Mouse (Mus musculus) E14TG2a.4 (cell line): ENCODE data around the gene Cebpg.

Experiments
- H3K27me3 ChIP-seq: 2 replicates; pipeline ENCODE4 v1.6.1; 2014; ENCODE audit warnings: low read length, control low read depth; ENCODE audit not compliant: insufficient read depth
- H3K36me3 ChIP-seq: 2 replicates; pipeline ENCODE4 v1.6.1; 2014; ENCODE audit warnings: low read length, control low read depth; ENCODE audit not compliant: insufficient read depth
- H3K4me1 ChIP-seq: replicated peaks from 2 replicates; pipeline ENCODE4 v1.6.1; 2014; ENCODE audit warnings: low read depth, low read length, control low read depth
- H3K4me3 ChIP-seq: replicated peaks from 2 replicates; pipeline ENCODE4 v1.5.1; 2014; ENCODE audit warnings: mild to moderate bottlenecking, low read length
- H3K9me3 ChIP-seq: 2 replicates; pipeline ENCODE4 v1.6.1; 2014; ENCODE audit warnings: low read length, control low read depth
- CTCF ChIP-seq: conservative IDR thresholded peaks from 2 replicates; pipeline ENCODE4 v1.5.1; 2014; ENCODE audit warnings: low read length
- NANOG ChIP-seq: IDR thresholded peaks from 2 replicates; pipeline ENCODE4 v1.6.1; 2014; ENCODE audit warnings: borderline replicate concordance, low read length, mixed read lengths
- POU5F1 ChIP-seq: IDR thresholded peaks from 2 replicates; pipeline ENCODE4 v1.6.1; 2014; ENCODE audit warnings: low read length, borderline replicate concordance

The Cebpg gene

GRCm38 (mm10) chr7:35023251-35023650 is 33.1 kb downstream of the Cebpg start:
- Histone ChIP-seq H3K9me3 (no peaks in the 10 kb centered on the region), H3K36me3 (peaks cover 45% of the 10 kb centered on the region), H3K4me3 (no peak overlapping the region), H3K4me1 (peaks cover 12% of the 10 kb centered on the region), H3K27me3 (no peaks in the 10 kb centered on the region)
- TF ChIP-seq POU5F1 (no peak), CTCF (no peak), NANOG (no peak)

GRCm38 (mm10) chr7:35021365-35021764 is 35.0 kb downstream of the Cebpg start:
- no peaks in the 10 kb centered on the region for H3K9me3 ChIP-seq
- TF ChIP-seq CTCF (no peak), NANOG (no peak), POU5F1 (no peak)
- H3K4me1 ChIP-seq, result peaks cover 4% of the 10 kb centered on the region
- no peak overlapping the region for H3K4me3 ChIP-seq
- H3K27me3 ChIP-seq, result no peaks in the 10 kb centered on the region
- H3K36me3 ChIP-seq, result peaks cover 37% of the 10 kb centered on the region

- H3K27me3 ChIP-seq, result no peaks in the 10 kb centered on the region
- no peaks in the 10 kb centered on the region for H3K9me3 ChIP-seq
- no peak for TF ChIP-seq NANOG
- TF ChIP-seq POU5F1, result no peak
- no peak for TF ChIP-seq CTCF
- H3K4me1 ChIP-seq, result peaks cover 14% of the 10 kb centered on the region
- no peak overlapping the region for H3K4me3 ChIP-seq
- H3K36me3 ChIP-seq, result peaks cover 6% of the 10 kb centered on the region
Measured at GRCm38 (mm10) chr7:35015252-35015651, 41.1 kb downstream of the Cebpg start.

DNA sequence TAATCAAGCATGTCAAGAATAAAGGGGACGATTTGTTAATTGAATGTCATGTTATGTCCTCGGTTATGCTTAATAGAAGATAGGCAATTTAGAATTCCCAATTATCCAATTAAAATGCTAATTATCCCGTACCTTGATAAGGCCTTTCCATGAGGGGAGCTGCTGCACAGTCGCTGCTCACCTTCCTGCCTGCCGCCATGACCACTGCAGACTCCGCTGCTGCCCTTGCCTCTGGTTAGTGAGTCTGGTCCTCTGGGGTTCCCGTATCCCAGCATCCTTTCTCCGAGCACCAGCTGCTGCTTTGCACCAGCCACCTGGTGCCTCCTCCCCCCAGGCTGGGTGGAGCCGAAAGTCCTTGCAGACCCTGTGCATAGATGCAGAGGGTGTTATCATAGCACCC is 43.1 kb downstream of the Cebpg start:
- TF ChIP-seq CTCF (no peak), POU5F1 (no peak), NANOG (no peak)
- H3K4me3 ChIP-seq, result no peak overlapping the region
- no peaks in the 10 kb centered on the region for H3K27me3 ChIP-seq
- H3K4me1 ChIP-seq, result peaks cover 14% of the 10 kb centered on the region
- peaks cover 6% of the 10 kb centered on the region for H3K36me3 ChIP-seq
- no peaks in the 10 kb centered on the region for H3K9me3 ChIP-seq

- TF ChIP-seq NANOG, result no peak
- TF ChIP-seq CTCF, result no peak
- TF ChIP-seq POU5F1, result no peak
- no peaks in the 10 kb centered on the region for H3K9me3 ChIP-seq
- no peak overlapping the region for H3K4me3 ChIP-seq
- H3K36me3 ChIP-seq, result no peaks in the 10 kb centered on the region
- H3K4me1 ChIP-seq, result no peaks in the 10 kb centered on the region
- H3K27me3 ChIP-seq, result no peaks in the 10 kb centered on the region
Measured at GRCm38 (mm10) chr7:35006661-35007060, 49.7 kb downstream of the Cebpg start.

GRCm38 (mm10) chr7:35003171-35003737 is 53.1 kb downstream of the Cebpg start:
- no peak overlapping the region for H3K4me3 ChIP-seq
- H3K36me3 ChIP-seq, result peaks cover 5% of the 10 kb centered on the region; the same call in 1 of the 2 replicates
- no peaks in the 10 kb centered on the region for H3K9me3 ChIP-seq
- 0 out of 2 replicates have a peak, but pooled peaks cover 3% of the 10 kb centered on the region for H3K4me1 ChIP-seq
- H3K27me3 ChIP-seq, result no peaks in the 10 kb centered on the region
- TF ChIP-seq CTCF (no peak), POU5F1 (no peak), NANOG (no peak)

DNA sequence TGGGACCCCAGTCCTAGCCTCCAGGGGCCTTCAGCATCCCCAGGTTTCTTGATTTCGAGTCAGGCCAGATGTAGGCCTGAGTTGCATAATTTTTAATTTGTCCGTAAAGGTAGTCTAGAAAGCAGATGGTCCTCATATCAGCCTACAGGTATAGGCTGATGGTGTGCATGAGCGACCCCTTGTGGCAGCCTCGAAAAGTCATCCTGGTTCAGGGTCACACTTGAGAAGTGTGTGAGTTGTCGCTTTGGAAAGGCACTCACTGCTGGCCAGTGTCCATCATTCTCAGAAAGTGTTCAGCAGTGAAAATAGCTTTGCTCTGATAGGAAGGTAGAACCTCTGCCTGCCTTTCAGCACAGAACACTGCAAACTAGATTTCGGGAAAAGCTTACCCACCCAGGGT is 55.5 kb downstream of the Cebpg start:
- TF ChIP-seq POU5F1 (no peak), NANOG (no peak), CTCF (peak; percentile 85)
- peaks cover 15% of the 10 kb centered on the region for H3K36me3 ChIP-seq

More for the DNA sequence above, 55.5 kb downstream of the Cebpg start:
- Histone ChIP-seq H3K27me3 (no peaks in the 10 kb centered on the region), H3K9me3 (no peaks in the 10 kb centered on the region), H3K4me3 (no peak overlapping the region), H3K4me1 (0 out of 2 replicates have a peak, but pooled peaks cover 3% of the 10 kb centered on the region)
